Mouse (Mus musculus): Measurements from ENCODE around the gene Peli2.

Gene Peli2

GRCm38 (mm10) chr14:48125971-48126370, 5.3 kb downstream of the Peli2 start:
- DNase-seq (ENCODE audit: low spot score), result no peak

GRCm38 (mm10) chr14:48126931-48127330, 6.3 kb downstream of the Peli2 start:
- DNase-seq (ENCODE audit: low spot score), result no peak

GRCm38 (mm10) chr14:48127609-48128185, 7.1 kb downstream of the Peli2 start:
- no peak for DNase-seq (ENCODE audit: low spot score)

- DNase-seq (ENCODE audit: low spot score), result no peak
These were observed 8.1 kb downstream of the Peli2 start for GRCm38 (mm10) chr14:48128701-48129100.

GRCm38 (mm10) chr14:48130021-48130420, 9.4 kb downstream of the Peli2 start:
- DNase-seq (ENCODE audit: low spot score), result no peak

GRCm38 (mm10) chr14:48130761-48131575, 10.3 kb downstream of the Peli2 start:
- DNase-seq (ENCODE audit: low spot score), result no peak

GRCm38 (mm10) chr14:48131576-48131922, 10.9 kb downstream of the Peli2 start:
- DNase-seq (ENCODE audit: low spot score), result no peak

- no peak for DNase-seq (ENCODE audit: low spot score)
These were observed 11.6 kb downstream of the Peli2 start for GRCm38 (mm10) chr14:48132241-48132640.

GRCm38 (mm10) chr14:48132865-48133802, 12.5 kb downstream of the Peli2 start:
- no peak for DNase-seq (ENCODE audit: low spot score)

- DNase-seq (ENCODE audit: low spot score), result no peak
These were observed 13.7 kb downstream of the Peli2 start for GRCm38 (mm10) chr14:48134344-48134743.

- no peak for DNase-seq (ENCODE audit: low spot score)
These were observed 15.3 kb downstream of the Peli2 start for GRCm38 (mm10) chr14:48135816-48136345.

- DNase-seq (ENCODE audit: low spot score), result no peak
These were observed 17.1 kb downstream of the Peli2 start for GRCm38 (mm10) chr14:48137731-48138130.

GRCm38 (mm10) chr14:48138138-48138537, 17.5 kb downstream of the Peli2 start:
- DNase-seq (ENCODE audit: low spot score), result no peak

- DNase-seq (ENCODE audit: low spot score), result no peak
These were observed 18.8 kb downstream of the Peli2 start for GRCm38 (mm10) chr14:48139409-48139808.

GRCm38 (mm10) chr14:48141694-48142093, 21.1 kb downstream of the Peli2 start:
- no peak for DNase-seq (ENCODE audit: low spot score)

- no peak for DNase-seq (ENCODE audit: low spot score)
These were observed 22.1 kb downstream of the Peli2 start for GRCm38 (mm10) chr14:48142696-48143095.

GRCm38 (mm10) chr14:48143141-48143540, 22.5 kb downstream of the Peli2 start:
- DNase-seq (ENCODE audit: low spot score), result no peak

- DNase-seq (ENCODE audit: low spot score), result no peak
These were observed 23.7 kb downstream of the Peli2 start for GRCm38 (mm10) chr14:48144330-48144729.

GRCm38 (mm10) chr14:48147688-48148087, 27.1 kb downstream of the Peli2 start:
- DNase-seq (ENCODE audit: low spot score), result no peak

GRCm38 (mm10) chr14:48148615-48149014, 28.0 kb downstream of the Peli2 start:
- no peak for DNase-seq (ENCODE audit: low spot score)

- DNase-seq (ENCODE audit: low spot score), result no peak
These were observed 28.7 kb downstream of the Peli2 start for GRCm38 (mm10) chr14:48149351-48149750.

GRCm38 (mm10) chr14:48150903-48151302, 30.3 kb downstream of the Peli2 start:
- DNase-seq (ENCODE audit: low spot score), result no peak

Data from testis, postnatal 10 days (tissue).